Mouse (Mus musculus): Measurements from ENCODE around the gene Olfr943. TPM values are rescaled to one million over a fixed set of nuclear protein-coding genes. Genes with fewer than 3 reads are reported as not detected.

Gene Olfr943
- not detected in 2 replicates for polyA plus RNA-seq (2016; fragmentation: Nextera tagmentation; extraction: Ambion mirVana)

GRCm38 (mm10) chr9:39166004-39166403 lies at the start of gene Olfr943:
Gene Olfr943, plus strand, starts transcription at chr9:39166304.
- no peak within 1 kb of the TSS for H3K4me3 ChIP-seq (replicated peaks)
- ATAC-seq (ENCODE audit: low FRiP score) = no peak
- H3K9me3 ChIP-seq = 0 out of 2 replicates have a peak, but pooled peaks cover 4% of the 10 kb centered on the region
- no peaks in the 10 kb centered on the region for H3K27me3 ChIP-seq
- H3K9ac ChIP-seq = no peak within 1 kb of the TSS
- H3K4me1 ChIP-seq = no peaks in the 10 kb centered on the region
- no peak within 1 kb of the TSS for H3K4me2 ChIP-seq
- H3K36me3 ChIP-seq (replicated peaks) = no peaks in the 10 kb centered on the region
- no peak within 1 kb of the TSS for H3K27ac ChIP-seq
- WGBS = 91% methylated on average over 5 of the region's 5 CpGs

- no peak overlapping the region for H3K4me2 ChIP-seq
- no peaks in the 10 kb centered on the region for H3K27me3 ChIP-seq
- no peak for ATAC-seq (ENCODE audit: low FRiP score)
- H3K27ac ChIP-seq = no peak overlapping the region
- H3K4me1 ChIP-seq = no peaks in the 10 kb centered on the region
- H3K9me3 ChIP-seq = no peaks in the 10 kb centered on the region
- WGBS = 81% methylated on average over 1 of the region's 1 CpGs
- H3K36me3 ChIP-seq (replicated peaks) = no peaks in the 10 kb centered on the region
- H3K9ac ChIP-seq = no peak overlapping the region
- H3K4me3 ChIP-seq (replicated peaks) = no peak overlapping the region
These were observed 38.8 kb upstream of the Olfr943 start for GRCm38 (mm10) chr9:39127326-39127725.

GRCm38 (mm10) chr9:39127831-39128230 lies 38.3 kb upstream of the Olfr943 start, which contains the start of gene Olfr27:
Gene Olfr27, plus strand, starts transcription at chr9:39128131.
- H3K36me3 ChIP-seq (replicated peaks) = no peaks in the 10 kb centered on the region
- no peaks in the 10 kb centered on the region for H3K9me3 ChIP-seq
- H3K27ac ChIP-seq = no peak within 1 kb of the TSS
- H3K4me1 ChIP-seq = no peaks in the 10 kb centered on the region
- no peak within 1 kb of the TSS for H3K4me3 ChIP-seq (replicated peaks)
- no peak for ATAC-seq (ENCODE audit: low FRiP score)
- no peaks in the 10 kb centered on the region for H3K27me3 ChIP-seq
- no peak within 1 kb of the TSS for H3K4me2 ChIP-seq
- H3K9ac ChIP-seq = no peak within 1 kb of the TSS

- H3K27ac ChIP-seq = no peak overlapping the region
- H3K4me2 ChIP-seq = no peak overlapping the region
- ATAC-seq (ENCODE audit: low FRiP score) = no peak
- no peak overlapping the region for H3K4me3 ChIP-seq (replicated peaks)
- H3K36me3 ChIP-seq (replicated peaks) = no peaks in the 10 kb centered on the region
- no peaks in the 10 kb centered on the region for H3K4me1 ChIP-seq
- H3K9me3 ChIP-seq = no peaks in the 10 kb centered on the region
- 50% methylated on average over 1 of the region's 1 CpGs for WGBS
- H3K27me3 ChIP-seq = no peaks in the 10 kb centered on the region
- no peak overlapping the region for H3K9ac ChIP-seq
These were observed 13.7 kb upstream of the Olfr943 start for GRCm38 (mm10) chr9:39152401-39152800.

DNA sequence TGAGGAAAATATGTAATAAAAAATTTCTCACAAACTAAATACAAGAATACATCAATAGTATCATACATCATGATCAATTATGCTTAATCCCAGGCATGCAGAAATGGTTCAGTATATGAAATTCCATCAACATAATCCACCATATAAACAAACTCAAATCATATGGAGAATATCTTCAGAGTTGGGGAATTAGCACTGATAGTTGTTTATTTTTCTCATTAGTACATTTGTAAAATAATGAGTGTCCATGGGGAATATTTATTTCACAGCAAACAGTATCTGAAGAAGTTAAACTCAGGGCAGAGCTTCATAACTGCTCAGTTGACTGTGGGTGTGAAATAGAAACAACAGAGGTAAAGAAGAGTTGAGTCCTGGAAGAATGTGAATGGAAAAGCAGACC lies 35.5 kb downstream of the Olfr943 start, which contains the start of gene Olfr944:
Gene Olfr944, plus strand, starts transcription at position 301 of the 400 bp plus-strand sequence.
- Histone ChIP-seq H3K4me1 (no peaks in the 10 kb centered on the region), H3K27me3 (no peaks in the 10 kb centered on the region), H3K36me3 (replicated peaks) (no peaks in the 10 kb centered on the region), H3K9ac (no peak within 1 kb of the TSS), H3K4me2 (no peak within 1 kb of the TSS), H3K9me3 (no peaks in the 10 kb centered on the region), H3K4me3 (replicated peaks) (no peak within 1 kb of the TSS), H3K27ac (no peak within 1 kb of the TSS)
- ATAC-seq (ENCODE audit: low FRiP score) = no peak

Other genes starting within 250 kb of the Olfr943 start
- gene Olfr930, start 236.5 kb upstream of the Olfr943 start, polyA plus RNA-seq (2016; fragmentation: Nextera tagmentation; extraction: Ambion mirVana) = not detected in 2 replicates
- gene Olfr933, start 194.0 kb upstream of the Olfr943 start, polyA plus RNA-seq (2016; fragmentation: Nextera tagmentation; extraction: Ambion mirVana) = not detected in 2 replicates
- not detected in 2 replicates for gene Olfr934, start 178.0 kb upstream of the Olfr943 start, polyA plus RNA-seq (2016; fragmentation: Nextera tagmentation; extraction: Ambion mirVana)
- not detected in 2 replicates for gene Olfr935, start 166.6 kb upstream of the Olfr943 start, polyA plus RNA-seq (2016; fragmentation: Nextera tagmentation; extraction: Ambion mirVana)
- gene Olfr146, start 142.9 kb upstream of the Olfr943 start, polyA plus RNA-seq (2016; fragmentation: Nextera tagmentation; extraction: Ambion mirVana) = not detected in 2 replicates
- gene Olfr937, start 101.4 kb upstream of the Olfr943 start, polyA plus RNA-seq (2016; fragmentation: Nextera tagmentation; extraction: Ambion mirVana) = not detected in 2 replicates
- not detected in 2 replicates for gene Olfr938, start 87.4 kb upstream of the Olfr943 start, polyA plus RNA-seq (2016; fragmentation: Nextera tagmentation; extraction: Ambion mirVana)
- gene Olfr27, start 38.2 kb upstream of the Olfr943 start, polyA plus RNA-seq (2016; fragmentation: Nextera tagmentation; extraction: Ambion mirVana) = not detected in 2 replicates
- not detected in 2 replicates for gene Olfr944, start 35.6 kb downstream of the Olfr943 start, polyA plus RNA-seq (2016; fragmentation: Nextera tagmentation; extraction: Ambion mirVana)
- not detected in 2 replicates for gene Olfr1537, start 83.7 kb downstream of the Olfr943 start, polyA plus RNA-seq (2016; fragmentation: Nextera tagmentation; extraction: Ambion mirVana)
- gene Olfr945, start 110.5 kb downstream of the Olfr943 start, polyA plus RNA-seq (2016; fragmentation: Nextera tagmentation; extraction: Ambion mirVana) = not detected in 2 replicates
- gene Olfr948, start 159.7 kb downstream of the Olfr943 start, polyA plus RNA-seq (2016; fragmentation: Nextera tagmentation; extraction: Ambion mirVana) = not detected in 2 replicates
- not detected in 2 replicates for gene Olfr951, start 221.1 kb downstream of the Olfr943 start, polyA plus RNA-seq (2016; fragmentation: Nextera tagmentation; extraction: Ambion mirVana)

All from forebrain, embryonic 12.5 days (tissue).